Mouse (Mus musculus): Measurements from ENCODE around the gene Zer1. TPM values are rescaled to one million over a fixed set of nuclear protein-coding genes. Genes with fewer than 3 reads are reported as not detected.

Gene Zer1
- total RNA-seq (2023): 10 to 100 TPM; 75.0 to 80.9 TPM

GRCm38 (mm10) chr2:30124472-30125274 lies at the start of gene Zer1:
TSS of gene Zer1 (minus strand) at chr2:30124585.

GRCm38 (mm10) chr2:30171371-30171996 lies 47.1 kb upstream of the Zer1 start, which contains the start of gene Endog:
TSS of gene Endog (plus strand) at chr2:30171493.

GRCm38 (mm10) chr2:30133613-30134377 lies 9.4 kb upstream of the Zer1 start, which contains the start of gene Tbc1d13:
TSS of gene Tbc1d13 (plus strand) at chr2:30133746.

GRCm38 (mm10) chr2:30093471-30094207 lies 30.7 kb downstream of the Zer1 start, which contains the start of gene Zdhhc12:
TSS of gene Zdhhc12 (minus strand) at chr2:30093648.

GRCm38 (mm10) chr2:30077502-30078348 lies 46.7 kb downstream of the Zer1 start, which contains the start of gene Pkn3:
TSS of gene Pkn3 (plus strand) at chr2:30077684.

GRCm38 (mm10) chr2:30057223-30057904 lies 67.0 kb downstream of the Zer1 start, which contains the start of gene Set:
TSS of gene Set (plus strand) at chr2:30057378.

GRCm38 (mm10) chr2:30048699-30049388 lies 75.5 kb downstream of the Zer1 start, which contains the start of gene Wdr34:
TSS of gene Wdr34 (minus strand) at chr2:30048881.

Other genes with a start within 250 kb of the Zer1 start
- 10 to 100 TPM; 77.4 to 98.6 TPM for gene Odf2, start 235.4 kb downstream of the Zer1 start, total RNA-seq (2023)
- 100 to 1,000 TPM in 1 of 2 experiments, 10 to 100 TPM in 1; 83.8 to 105 TPM for gene Gle1, start 189.2 kb downstream of the Zer1 start, total RNA-seq (2023)
- gene Sptan1, start 159.0 kb downstream of the Zer1 start, total RNA-seq (2023): 100 to 1,000 TPM; 286 to 298 TPM
- gene Wdr34, start 75.7 kb downstream of the Zer1 start, total RNA-seq (2023): 1 to 10 TPM; 1.0 to 2.2 TPM
- 100 to 1,000 TPM; 252 to 272 TPM for gene Set, start 67.2 kb downstream of the Zer1 start, total RNA-seq (2023)
- gene Pkn3, start 46.9 kb downstream of the Zer1 start, total RNA-seq (2023): 1 to 10 TPM; 1.2 to 5.1 TPM
- 10 to 100 TPM; 16.4 to 17.2 TPM for gene Zdhhc12, start 30.9 kb downstream of the Zer1 start, total RNA-seq (2023)
- gene Tbc1d13, start 9.2 kb upstream of the Zer1 start, total RNA-seq (2023): 10 to 100 TPM; 43.0 to 54.7 TPM
- 10 to 100 TPM; 15.3 to 16.6 TPM for gene Endog, start 46.9 kb upstream of the Zer1 start, total RNA-seq (2023)
- gene Spout1, start 53.9 kb upstream of the Zer1 start, total RNA-seq (2023): 10 to 100 TPM; 24.1 to 24.5 TPM
- 10 to 100 TPM; 12.4 to 15.4 TPM for gene Kyat1, start 81.3 kb upstream of the Zer1 start, total RNA-seq (2023)
- 10 to 100 TPM; 60.4 to 62.7 TPM for gene Lrrc8a, start 113.1 kb upstream of the Zer1 start, total RNA-seq (2023)
- gene Gm28035, start 116.0 kb upstream of the Zer1 start, total RNA-seq (2023): 1 to 10 TPM; 7.0 to 8.3 TPM
- gene Phyhd1, start 141.6 kb upstream of the Zer1 start, total RNA-seq (2023): 10 to 100 TPM; 18.3 to 26.2 TPM
- not detected for gene Gm28038, start 156.5 kb upstream of the Zer1 start, total RNA-seq (2023)
- gene Dolk, start 161.7 kb upstream of the Zer1 start, total RNA-seq (2023): 10 to 100 TPM in 1 of 2 experiments, 1 to 10 TPM in 1; 8.5 to 12.3 TPM
- gene Nup188, start 161.8 kb upstream of the Zer1 start, total RNA-seq (2023): 10 to 100 TPM; 56.2 to 60.7 TPM
- gene Sh3glb2, start 234.8 kb upstream of the Zer1 start, total RNA-seq (2023): 10 to 100 TPM; 96.1 to 96.7 TPM
- 10 to 100 TPM; 18.8 to 21.7 TPM for gene Miga2, start 239.6 kb upstream of the Zer1 start, total RNA-seq (2023)

Measured in T-cell, adult 66 days (primary cell).